Mouse (Mus musculus) thymus, adult 2 months (tissue): ENCODE measurements around the gene Fbxo40. TPM values are rescaled to one million over a fixed set of nuclear protein-coding genes. Genes with fewer than 3 reads are reported as not detected.
A peak's percentile ranks its signal among the peaks of the same experiment; 100 is the strongest.

Experiments used
- DNase-seq: peaks from one replicate; pipeline ENCODE4 v3.0.0; 2021
- H3K27ac ChIP-seq: fragments of 200-500 bp; 2 replicates; pipeline ENCODE4 v1.5.1; 2012; ENCODE audit warnings: low read length, control low read depth; ENCODE audit not compliant: control insufficient read depth, insufficient read depth
- H3K27me3 ChIP-seq: fragments of 200-500 bp; 2 replicates; pipeline ENCODE4 v1.6.1; 2012; ENCODE audit warnings: mild to moderate bottlenecking, low read length, moderate library complexity, mixed read lengths; ENCODE audit not compliant: control insufficient read depth, insufficient read depth
- H3K36me3 ChIP-seq: fragments of 200-500 bp; 2 replicates; pipeline ENCODE4 v1.6.1; 2012; ENCODE audit warnings: mild to moderate bottlenecking, low read length, moderate library complexity; ENCODE audit not compliant: control insufficient read depth, insufficient read depth
- H3K4me1 ChIP-seq: fragments of 200-500 bp; replicated peaks from 2 replicates; pipeline ENCODE4 v1.6.1; 2012; ENCODE audit warnings: low read length; ENCODE audit not compliant: control insufficient read depth, insufficient read depth
- H3K4me3 ChIP-seq: fragments of 200-500 bp; 2 replicates; pipeline ENCODE4 v1.5.1; 2012; ENCODE audit warnings: mild to moderate bottlenecking, low read length, control low read depth, moderate library complexity; ENCODE audit not compliant: control insufficient read depth, insufficient read depth
- CTCF ChIP-seq: fragments of 200-500 bp; IDR thresholded peaks from 2 replicates; pipeline ENCODE4 v1.5.1; 2012; ENCODE audit warnings: mild to moderate bottlenecking, control low read depth, low read length, moderate library complexity, borderline replicate concordance; ENCODE audit not compliant: control insufficient read depth, poor library complexity, insufficient read depth; ENCODE audit errors: extremely low read depth
- POLR2A ChIP-seq: fragments of 200-500 bp; IDR thresholded peaks from 2 replicates; pipeline ENCODE4 v1.6.1; 2012; ENCODE audit warnings: mild to moderate bottlenecking, low read length, control low read depth, moderate library complexity; ENCODE audit not compliant: control insufficient read depth, poor library complexity, insufficient read depth; ENCODE audit errors: extremely low read depth
- WGBS: fragments of 180-500 bp; shearing (Covaris S2); methylation state at CpG from one replicate; pipeline ENCODE4 v1.1.7; 2018; 5-methylcytosine and 5-hydroxymethylcytosine counted together
- polyA plus RNA-seq: library from polyadenylated mRNA; depleted of rRNA; stranded (reverse); fragments of >200 nt; gene quantifications from 2 replicates; pipeline ENCODE4 v1.2.3, GENCODE M21; 2012

Gene Fbxo40
- polyA plus RNA-seq, 1 experiment: 2.3 TPM

GRCm38 (mm10) chr16:36926514-36927447 is 63.5 kb downstream of the Fbxo40 start:
- Histone ChIP-seq H3K4me3 (no peak overlapping the region), H3K36me3 (0 out of 2 replicates have a peak, but pooled peaks cover 11% of the 10 kb centered on the region), H3K27ac (peak overlapping the region; percentile 23; the same call in 1 of the 2 replicates), H3K27me3 (no peaks in the 10 kb centered on the region), H3K4me1 (peaks cover 40% of the 10 kb centered on the region)
- DNase-seq: no peak
- 83% methylated on average over 10 of the region's 10 CpGs for WGBS
- TF ChIP-seq CTCF (no peak), POLR2A (no peak)

GRCm38 (mm10) chr16:36925797-36926196 is 64.5 kb downstream of the Fbxo40 start:
- 86% methylated on average over 6 of the region's 6 CpGs for WGBS
- DNase-seq: no peak
- Histone ChIP-seq H3K27ac (no peak overlapping the region), H3K4me1 (peaks cover 33% of the 10 kb centered on the region), H3K27me3 (no peaks in the 10 kb centered on the region), H3K36me3 (0 out of 2 replicates have a peak, but pooled peaks cover 11% of the 10 kb centered on the region), H3K4me3 (no peak overlapping the region)
- TF ChIP-seq POLR2A: no peak
- TF ChIP-seq CTCF: no peak

GRCm38 (mm10) chr16:36925351-36925750 is 64.9 kb downstream of the Fbxo40 start:
- no peak overlapping the region for H3K27ac ChIP-seq
- peaks cover 28% of the 10 kb centered on the region for H3K4me1 ChIP-seq
- 0 out of 2 replicates have a peak, but pooled peaks cover 11% of the 10 kb centered on the region for H3K36me3 ChIP-seq
- WGBS: 93% methylated on average over 6 of the region's 6 CpGs
- DNase-seq: no peak
- H3K4me3 ChIP-seq: no peak overlapping the region
- no peaks in the 10 kb centered on the region for H3K27me3 ChIP-seq
- TF ChIP-seq CTCF (no peak), POLR2A (no peak)

- Histone ChIP-seq H3K4me3 (no peak overlapping the region), H3K4me1 (peaks cover 26% of the 10 kb centered on the region), H3K36me3 (0 out of 2 replicates have a peak, but pooled peaks cover 15% of the 10 kb centered on the region), H3K27me3 (no peaks in the 10 kb centered on the region), H3K27ac (no peak overlapping the region)
- no peak for DNase-seq
- TF ChIP-seq POLR2A (no peak), CTCF (no peak)
- 95% methylated on average over 8 of the region's 8 CpGs for WGBS
These were observed 66.0 kb downstream of the Fbxo40 start for GRCm38 (mm10) chr16:36924312-36924711.

- Histone ChIP-seq H3K27me3 (no peaks in the 10 kb centered on the region), H3K27ac (peak overlapping the region; percentile 2; the same call in 1 of the 2 replicates), H3K4me1 (peaks cover 16% of the 10 kb centered on the region), H3K4me3 (no peak overlapping the region), H3K36me3 (peaks cover 23% of the 10 kb centered on the region; the same call in 1 of the 2 replicates)
- TF ChIP-seq CTCF (no peak), POLR2A (no peak)
- DNase-seq: peak; percentile 34
- 37% methylated on average over 6 of the region's 6 CpGs for WGBS
These were observed 68.3 kb downstream of the Fbxo40 start for GRCm38 (mm10) chr16:36921980-36922379.

GRCm38 (mm10) chr16:36921067-36921613 is 69.1 kb downstream of the Fbxo40 start:
- Histone ChIP-seq H3K27ac (no peak overlapping the region), H3K27me3 (no peaks in the 10 kb centered on the region), H3K4me3 (no peak overlapping the region), H3K4me1 (peaks cover 13% of the 10 kb centered on the region), H3K36me3 (peaks cover 18% of the 10 kb centered on the region; the same call in 1 of the 2 replicates)
- WGBS: 96% methylated on average over 8 of the region's 8 CpGs
- DNase-seq: no peak
- TF ChIP-seq CTCF: no peak
- no peak for TF ChIP-seq POLR2A

- Histone ChIP-seq H3K4me3 (no peak overlapping the region), H3K4me1 (peaks cover 12% of the 10 kb centered on the region), H3K27ac (no peak overlapping the region), H3K27me3 (no peaks in the 10 kb centered on the region), H3K36me3 (peaks cover 14% of the 10 kb centered on the region; the same call in 1 of the 2 replicates)
- no peak for DNase-seq
- 89% methylated on average over 3 of the region's 3 CpGs for WGBS
- TF ChIP-seq POLR2A: no peak
- TF ChIP-seq CTCF: no peak
These were observed 69.9 kb downstream of the Fbxo40 start for GRCm38 (mm10) chr16:36920410-36920809.
